Mouse (Mus musculus) cortical plate, adult 2 months (tissue): Measurements from ENCODE around the gene Cmss1. TPM values are rescaled to one million over a fixed set of nuclear protein-coding genes. Genes with fewer than 3 reads are reported as not detected.

Experiments used
- H3K27ac ChIP-seq: fragments of 200-500 bp; 2 replicates; pipeline ENCODE4 v1.5.1; 2012; ENCODE audit warnings: low read length, control low read depth, inconsistent platforms; ENCODE audit not compliant: insufficient read depth
- H3K4me1 ChIP-seq: fragments of 200-500 bp; 2 replicates; pipeline ENCODE4 v1.6.1; 2011; ENCODE audit warnings: low read length; ENCODE audit not compliant: control insufficient read depth, insufficient read depth
- H3K4me3 ChIP-seq: fragments of 200-500 bp; 2 replicates; pipeline ENCODE4 v1.5.1; 2011; ENCODE audit warnings: mild to moderate bottlenecking, low read length, control low read depth; ENCODE audit not compliant: insufficient read depth
- CTCF ChIP-seq: fragments of 200-500 bp; IDR thresholded peaks from 2 replicates; pipeline ENCODE4 v1.5.1; 2011; ENCODE audit warnings: mild to moderate bottlenecking, control low read depth, low read length; ENCODE audit not compliant: insufficient read depth; ENCODE audit errors: extremely low read depth
- POLR2A ChIP-seq: fragments of 200-500 bp; IDR thresholded peaks from 2 replicates; pipeline ENCODE4 v1.6.1; 2011; ENCODE audit warnings: mild to moderate bottlenecking, low read length, control low read depth; ENCODE audit not compliant: insufficient read depth; ENCODE audit errors: extremely low read depth
- polyA plus RNA-seq: library from polyadenylated mRNA; depleted of rRNA; stranded (reverse); fragments of >200 nt; gene quantifications from 2 replicates; pipeline ENCODE4 v1.2.3, GENCODE M21; 2012

Gene Cmss1
- polyA plus RNA-seq, 1 experiment = 9.5 TPM

- no peak overlapping the region for H3K27ac ChIP-seq
- TF ChIP-seq POLR2A (no peak), CTCF (no peak)
These were observed 136.8 kb downstream of the Cmss1 start for GRCm38 (mm10) chr16:57469869-57470268.

DNA sequence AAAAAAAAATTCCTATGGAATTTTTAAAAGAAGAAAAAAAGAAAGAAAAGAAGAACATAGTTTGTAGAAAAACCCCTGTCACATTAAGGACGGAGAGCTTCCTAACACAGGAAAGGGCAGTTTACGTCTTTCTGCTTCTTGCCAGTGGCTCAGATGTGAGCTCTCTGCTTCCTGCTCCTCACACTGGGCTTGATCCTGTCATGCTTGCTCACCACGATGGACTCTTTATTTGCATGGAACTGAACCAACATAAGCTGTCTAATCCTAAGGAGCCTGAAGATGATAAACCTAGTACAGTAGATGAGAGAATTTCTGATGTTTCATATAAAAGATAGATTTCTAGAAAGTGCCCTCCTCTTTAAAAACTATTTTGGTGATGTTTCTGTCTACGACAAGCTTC, 137.4 kb downstream of the Cmss1 start:
- no peak overlapping the region for H3K4me3 ChIP-seq
- no peaks in the 10 kb centered on the region for H3K4me1 ChIP-seq
- H3K27ac ChIP-seq = no peak overlapping the region
- TF ChIP-seq CTCF (no peak), POLR2A (no peak)

More at GRCm38 (mm10) chr16:57469869-57470268, 136.8 kb downstream of the Cmss1 start:
- Histone ChIP-seq H3K4me1 (no peaks in the 10 kb centered on the region), H3K4me3 (no peak overlapping the region)

GRCm38 (mm10) chr16:57465386-57465913, 141.2 kb downstream of the Cmss1 start:
- Histone ChIP-seq H3K4me3 (no peak overlapping the region), H3K4me1 (no peaks in the 10 kb centered on the region), H3K27ac (no peak overlapping the region)
- TF ChIP-seq POLR2A = no peak
- no peak for TF ChIP-seq CTCF

DNA sequence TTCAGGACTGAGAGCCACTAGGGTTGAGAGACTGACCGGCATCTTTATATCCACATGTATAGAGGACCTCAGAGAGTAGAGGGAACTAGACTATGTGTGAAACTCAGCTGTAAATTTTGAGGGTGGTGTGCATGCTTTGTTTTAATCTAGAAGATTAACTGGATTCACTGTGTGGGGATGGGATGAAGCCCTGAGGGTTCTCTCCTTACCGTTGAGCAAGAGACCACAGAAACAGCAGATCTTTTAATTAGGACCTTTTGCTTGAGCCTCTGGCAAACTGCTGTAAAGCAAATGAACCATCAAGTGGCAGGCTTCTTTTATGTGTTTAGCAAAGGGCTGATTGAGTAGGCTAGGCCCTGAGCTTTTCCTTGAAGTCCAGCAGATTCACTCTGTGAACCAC, 150.7 kb downstream of the Cmss1 start:
- no peak overlapping the region for H3K4me3 ChIP-seq

GRCm38 (mm10) chr16:57455573-57455972, 151.1 kb downstream of the Cmss1 start:
- H3K27ac ChIP-seq = no peak overlapping the region
- H3K4me1 ChIP-seq = no peaks in the 10 kb centered on the region
- TF ChIP-seq POLR2A (no peak), CTCF (no peak)
- no peak overlapping the region for H3K4me3 ChIP-seq

More for the DNA sequence above, 150.7 kb downstream of the Cmss1 start:
- Histone ChIP-seq H3K4me1 (no peaks in the 10 kb centered on the region), H3K27ac (no peak overlapping the region)
- TF ChIP-seq CTCF (no peak), POLR2A (no peak)

DNA sequence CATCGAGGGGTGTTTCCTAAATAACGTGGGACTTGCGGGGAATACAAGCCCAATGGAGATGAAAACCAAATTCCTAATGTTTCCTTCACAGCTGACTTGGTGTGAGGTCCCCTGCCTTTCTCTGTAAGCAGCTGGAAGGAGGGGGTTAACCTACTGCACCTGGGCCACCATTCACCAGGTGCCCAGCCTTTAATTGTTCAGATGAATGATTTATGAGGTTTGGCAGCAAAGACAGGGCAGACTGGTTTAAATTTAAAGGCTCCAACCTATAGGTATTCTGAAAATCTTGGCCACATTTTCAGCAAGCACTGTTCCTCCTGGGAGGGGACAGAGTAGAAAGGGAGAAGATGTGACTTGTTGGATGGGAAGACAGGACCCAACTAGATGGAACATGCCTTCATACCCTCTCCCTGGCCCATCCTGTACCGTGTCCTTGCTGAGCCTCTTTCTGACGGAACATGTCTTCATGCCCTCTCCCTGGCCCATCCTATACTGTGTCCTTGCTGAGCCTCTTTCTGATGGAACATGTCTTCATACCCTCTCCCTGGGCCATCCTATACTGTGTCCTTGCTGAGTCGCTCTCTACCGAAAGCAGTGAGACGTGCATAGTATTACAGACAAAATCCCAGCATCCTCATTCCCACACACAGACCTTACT, 152.4 kb downstream of the Cmss1 start:
- H3K4me3 ChIP-seq = no peak overlapping the region
- H3K27ac ChIP-seq = no peak overlapping the region
- H3K4me1 ChIP-seq = no peaks in the 10 kb centered on the region
- TF ChIP-seq POLR2A = no peak
- TF ChIP-seq CTCF = no peak

DNA sequence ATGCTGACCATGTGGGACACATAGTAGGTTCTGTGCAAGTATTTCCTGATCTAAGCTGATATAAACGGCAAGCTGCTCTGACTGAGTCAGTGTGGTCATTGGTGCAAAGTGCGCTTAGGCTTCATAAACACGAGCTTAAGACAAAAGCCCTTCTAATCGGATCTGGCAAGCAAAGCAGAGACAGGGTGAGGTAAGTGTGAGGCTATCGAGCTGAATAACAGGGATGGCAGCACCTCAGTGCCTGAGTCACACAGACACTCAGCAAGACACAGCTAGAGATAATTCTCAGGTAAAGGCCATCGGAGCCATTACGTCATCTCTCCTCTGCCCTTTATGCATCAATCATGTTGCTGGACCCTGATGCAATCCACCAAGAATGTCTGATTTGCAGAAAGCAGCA, 153.7 kb downstream of the Cmss1 start:
- TF ChIP-seq CTCF (no peak), POLR2A (no peak)
- H3K4me1 ChIP-seq = no peaks in the 10 kb centered on the region

DNA sequence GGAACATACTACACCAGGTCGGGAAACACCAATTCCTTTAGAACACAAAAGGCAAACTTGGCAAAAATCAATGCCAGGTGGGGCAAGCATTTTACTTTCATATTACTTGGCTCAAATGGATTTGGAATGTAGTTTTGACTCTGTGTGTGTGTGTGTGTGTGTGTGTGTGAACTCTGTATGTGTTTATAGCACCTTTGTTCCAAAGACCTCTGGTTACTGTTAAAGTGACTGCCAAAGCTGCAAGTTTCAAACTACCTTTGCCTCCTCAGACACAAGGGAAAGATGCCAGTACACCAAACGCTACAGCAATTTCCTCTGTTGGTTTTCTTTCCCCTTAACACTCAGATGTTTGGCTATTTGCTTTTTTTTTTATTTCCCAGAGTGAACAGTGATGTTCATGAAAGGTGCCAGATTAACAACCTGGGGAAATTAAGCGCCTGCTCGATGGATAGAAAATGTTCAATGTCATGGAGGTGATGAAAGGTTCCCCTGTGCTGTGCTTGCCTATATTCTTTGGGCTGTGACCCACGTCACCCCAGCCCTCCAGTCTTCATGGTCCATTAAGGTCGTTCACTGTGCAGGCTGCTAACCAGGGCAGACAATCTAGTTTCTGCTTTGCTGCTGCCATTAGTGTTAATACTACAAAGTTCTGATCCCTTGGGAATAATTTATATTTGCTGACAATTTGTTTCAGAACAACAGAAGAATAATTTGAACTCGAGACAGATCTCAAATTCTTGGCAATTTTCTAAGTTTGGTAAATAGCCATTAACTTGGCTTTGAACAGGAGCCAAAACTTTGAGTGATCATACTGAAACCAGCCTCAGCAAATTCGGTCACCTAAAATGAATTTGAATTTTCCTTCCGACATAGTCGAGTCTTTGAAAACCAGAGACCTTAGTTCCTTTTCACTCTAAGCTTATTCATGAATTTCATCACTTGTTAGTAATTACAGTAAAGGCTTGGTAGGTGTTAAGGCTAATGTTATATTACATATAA, 161.3 kb downstream of the Cmss1 start:
- H3K4me1 ChIP-seq = no peaks in the 10 kb centered on the region
- no peak overlapping the region for H3K4me3 ChIP-seq
- no peak for TF ChIP-seq CTCF
- TF ChIP-seq POLR2A = no peak
- H3K27ac ChIP-seq = no peak overlapping the region

More for the DNA sequence above, 153.7 kb downstream of the Cmss1 start:
- no peak overlapping the region for H3K27ac ChIP-seq
- H3K4me3 ChIP-seq = no peak overlapping the region

DNA sequence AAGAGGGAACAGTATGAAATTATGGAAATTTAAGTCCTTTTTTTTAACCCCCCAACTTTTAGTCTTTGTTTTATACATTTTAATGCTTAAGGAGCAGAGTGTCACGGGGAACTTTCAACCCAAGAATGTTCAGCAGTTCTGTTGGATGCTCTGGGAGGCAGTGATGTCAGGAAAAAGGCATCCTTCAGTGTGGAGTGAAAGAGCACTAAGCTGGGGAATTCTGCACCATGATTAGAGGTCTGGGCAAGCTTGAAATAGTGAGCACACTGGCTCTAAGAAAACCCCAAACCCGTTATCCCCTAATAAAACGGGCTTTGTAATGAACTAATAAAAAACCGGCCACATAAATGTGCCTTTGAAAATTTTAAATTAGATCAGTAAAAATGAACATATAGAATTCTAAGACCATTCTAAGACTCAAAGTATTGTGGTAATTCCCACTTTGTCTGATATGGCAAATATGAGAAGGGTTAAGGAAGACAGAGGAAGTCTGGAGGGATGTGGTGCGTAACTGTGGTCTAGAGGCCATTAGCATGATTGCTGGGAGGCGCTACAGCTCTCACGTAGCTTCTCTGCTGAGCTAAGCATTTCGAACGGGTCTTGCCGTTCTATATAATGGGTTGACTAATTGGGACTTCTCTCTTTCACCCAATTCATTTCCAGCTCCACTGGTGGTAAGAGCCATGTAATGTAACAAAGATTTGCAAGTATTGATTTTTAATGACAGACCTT, 165.8 kb downstream of the Cmss1 start:
- TF ChIP-seq CTCF = no peak
- TF ChIP-seq POLR2A = no peak
- no peaks in the 10 kb centered on the region for H3K4me1 ChIP-seq
- H3K27ac ChIP-seq = no peak overlapping the region
- H3K4me3 ChIP-seq = no peak overlapping the region
